Mouse (Mus musculus) liver, adult 2 months (tissue): ENCODE measurements around the gene Itgb1bp1. TPM values are rescaled to one million over a fixed set of nuclear protein-coding genes. Genes with fewer than 3 reads are reported as not detected.

Experiments used
- DNase-seq: peaks from one replicate; pipeline ENCODE4 v3.0.0-alpha.2; 2011; ENCODE audit warnings: low read depth, low spot score; ENCODE audit errors: extremely low read depth
- H3K27ac ChIP-seq: fragments of 200-500 bp; replicated peaks from 2 replicates; pipeline ENCODE4 v1.5.1; 2012; ENCODE audit warnings: low read depth, mild to moderate bottlenecking, control low read depth, inconsistent platforms, low read length; ENCODE audit not compliant: insufficient read depth
- H3K27me3 ChIP-seq: fragments of 200-500 bp; 2 replicates; pipeline ENCODE4 v1.6.1; 2012; ENCODE audit warnings: mild to moderate bottlenecking, moderate library complexity, low read length, inconsistent platforms; ENCODE audit not compliant: control insufficient read depth, insufficient read depth
- H3K36me3 ChIP-seq: fragments of 200-500 bp; 2 replicates; pipeline ENCODE4 v1.6.1; 2012; ENCODE audit warnings: low read length, inconsistent platforms; ENCODE audit not compliant: control insufficient read depth, insufficient read depth
- H3K4me1 ChIP-seq: fragments of 200-500 bp; 2 replicates; pipeline ENCODE4 v1.6.1; 2011; ENCODE audit warnings: low read length; ENCODE audit not compliant: control insufficient read depth, insufficient read depth
- H3K4me3 ChIP-seq: fragments of 200-500 bp; 2 replicates; pipeline ENCODE4 v1.5.1; 2011; ENCODE audit warnings: low read depth, mild to moderate bottlenecking, control low read depth, low read length, moderate library complexity; ENCODE audit not compliant: insufficient read depth
- H3K79me2 ChIP-seq: fragments of 200-500 bp; 2 replicates; pipeline ENCODE4 v1.6.1; 2012; ENCODE audit warnings: inconsistent platforms, mild to moderate bottlenecking, low read length, moderate library complexity; ENCODE audit not compliant: control insufficient read depth, insufficient read depth
- H3K9ac ChIP-seq: fragments of 200-500 bp; 2 replicates; pipeline ENCODE4 v1.6.1; 2012; ENCODE audit warnings: low read depth, mild to moderate bottlenecking, control low read depth, inconsistent platforms, low read length
- CTCF ChIP-seq: fragments of 200-500 bp; IDR thresholded peaks from 2 replicates; pipeline ENCODE4 v1.5.1; 2011; ENCODE audit warnings: low read depth, low read length, control low read depth
- POLR2A ChIP-seq: fragments of 200-500 bp; IDR thresholded peaks from 2 replicates; pipeline ENCODE4 v1.6.1; 2011; ENCODE audit warnings: low read length, control low read depth; ENCODE audit not compliant: insufficient read depth; ENCODE audit errors: extremely low read depth
- WGBS: fragments of 180-500 bp; shearing (Covaris S2); methylation state at CpG from one replicate; pipeline ENCODE4 v1.1.7; 2018; 5-methylcytosine and 5-hydroxymethylcytosine counted together
- polyA plus RNA-seq: library from polyadenylated mRNA; depleted of rRNA; stranded (reverse); fragments of >200 nt; gene quantifications from 2 replicates; pipeline ENCODE4 v1.2.3, GENCODE M21; 2012
- total RNA-seq: library from RNA; depleted of rRNA; stranded (reverse); fragments of >200 nt; gene quantifications from 2 replicates; pipeline ENCODE4 v1.2.3, GENCODE M21; 2014

The Itgb1bp1 gene
- total and polyA plus RNA-seq, 2 experiments = 7.0 to 17.3 TPM

DNA sequence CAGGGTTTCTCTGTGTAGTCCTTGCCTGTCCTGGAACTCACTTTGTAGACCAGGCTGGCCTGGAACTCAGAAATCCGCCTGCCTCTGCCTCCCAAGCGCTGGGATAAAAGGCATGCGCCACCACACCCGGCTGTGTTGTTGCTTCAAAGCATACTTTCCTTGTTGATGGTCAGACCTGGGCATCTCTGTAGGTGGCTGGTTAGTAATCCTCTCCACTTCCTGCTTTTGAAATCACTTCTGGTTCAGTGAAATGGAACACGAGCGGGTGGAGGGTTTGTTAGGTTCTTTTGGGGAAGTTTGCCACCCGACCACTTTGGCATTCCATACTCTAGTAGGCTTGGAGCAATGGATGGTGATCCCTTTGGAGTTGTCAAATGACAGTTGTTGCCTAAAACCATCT, 52.4 kb downstream of the Itgb1bp1 start:
- H3K9ac ChIP-seq = no peak overlapping the region
- TF ChIP-seq POLR2A = no peak
- TF ChIP-seq CTCF = no peak
- no peak overlapping the region for H3K27ac ChIP-seq
- H3K79me2 ChIP-seq = no peaks in the 10 kb centered on the region
- H3K36me3 ChIP-seq = peaks cover 10% of the 10 kb centered on the region
- 86% methylated on average over 7 of the region's 7 CpGs for WGBS
- no peaks in the 10 kb centered on the region for H3K4me1 ChIP-seq
- DNase-seq = no peak
- no peak overlapping the region for H3K4me3 ChIP-seq
- H3K27me3 ChIP-seq = no peaks in the 10 kb centered on the region

GRCm38 (mm10) chr12:21229076-21229918, 56.8 kb downstream of the Itgb1bp1 start:
- H3K27me3 ChIP-seq = no peaks in the 10 kb centered on the region
- peaks cover 14% of the 10 kb centered on the region for H3K4me1 ChIP-seq
- H3K79me2 ChIP-seq = no peaks in the 10 kb centered on the region
- no peak overlapping the region for H3K27ac ChIP-seq
- no peak for DNase-seq
- no peak overlapping the region for H3K9ac ChIP-seq
- H3K36me3 ChIP-seq = peaks cover 6% of the 10 kb centered on the region
- WGBS = 89% methylated on average over 17 of the region's 17 CpGs
- H3K4me3 ChIP-seq = no peak overlapping the region
- TF ChIP-seq POLR2A = no peak
- TF ChIP-seq CTCF = no peak

- 92% methylated on average over 4 of the region's 4 CpGs for WGBS
- Histone ChIP-seq H3K4me1 (peaks cover 14% of the 10 kb centered on the region), H3K27me3 (no peaks in the 10 kb centered on the region), H3K9ac (no peak overlapping the region), H3K79me2 (no peaks in the 10 kb centered on the region), H3K27ac (no peak overlapping the region), H3K4me3 (no peak overlapping the region), H3K36me3 (peaks cover 6% of the 10 kb centered on the region)
- no peak for DNase-seq
- TF ChIP-seq CTCF = no peak
- TF ChIP-seq POLR2A = no peak
Measured at GRCm38 (mm10) chr12:21228650-21229049, 57.4 kb downstream of the Itgb1bp1 start.

- Histone ChIP-seq H3K9ac (no peak overlapping the region), H3K4me3 (no peak overlapping the region), H3K79me2 (no peaks in the 10 kb centered on the region), H3K27ac (peak overlapping the region; percentile 50), H3K27me3 (no peaks in the 10 kb centered on the region), H3K36me3 (peaks cover 6% of the 10 kb centered on the region), H3K4me1 (peaks cover 14% of the 10 kb centered on the region)
- no peak for TF ChIP-seq POLR2A
- peak; percentile 43 for TF ChIP-seq CTCF
- peak; percentile 92 for DNase-seq
- WGBS = 24% methylated on average over 6 of the region's 6 CpGs
Measured at GRCm38 (mm10) chr12:21227076-21227980, 58.8 kb downstream of the Itgb1bp1 start.

GRCm38 (mm10) chr12:21226316-21226715, 59.8 kb downstream of the Itgb1bp1 start:
- Histone ChIP-seq H3K4me1 (peaks cover 14% of the 10 kb centered on the region), H3K79me2 (no peaks in the 10 kb centered on the region), H3K36me3 (peaks cover under 1% of the 10 kb centered on the region; the same call in 1 of the 2 replicates), H3K4me3 (no peak overlapping the region), H3K27ac (no peak overlapping the region), H3K9ac (no peak overlapping the region), H3K27me3 (no peaks in the 10 kb centered on the region)
- WGBS = 89% methylated on average over 9 of the region's 9 CpGs
- TF ChIP-seq POLR2A (no peak), CTCF (no peak)
- peak; percentile 3 for DNase-seq
